In genomic region chr5:150979341-150980136, GRCm38 (mm10) we compare ENCODE assay signal across 15 mouse cellular contexts. TPM values are rescaled to one million over a fixed set of nuclear protein-coding genes. Genes with fewer than 3 reads are reported as not detected.
A peak's percentile ranks its signal among the peaks of the same experiment; 100 is the strongest.
DNase-seq lines count a peak whose midpoint lies in the region; ATAC-seq and TF ChIP-seq lines count a peak whose summit lies in the region.
"Had no signal": no experiment of that assay in that cellular context is flagged by ENCODE, and none has a peak within 500 bp of the region (broad histone marks: within the 10 kb centered on the region; RNA-seq: fewer than 3 reads in every experiment).

No protein-coding gene starts in this region.

- DNase-seq in ovary, postnatal 14 days (ENCODE audit: low spot score) = peak; percentile 2
- no peak for DNase-seq in ovary, postnatal 10 days (ENCODE audit: low spot score)
- peak; percentile 25 to 58 for DNase-seq in gastrocnemius, postnatal 36 days
- no peak for DNase-seq in stomach, postnatal 0 days (ENCODE audit: low spot score)
- DNase-seq in thymus, postnatal 14 days = no peak
- DNase-seq: adrenal gland, adult 8-10 months; kidney, postnatal 4 days; liver, embryonic 13.5 days; thymus, postnatal 36 days had no signal

- H3K4me1 ChIP-seq in limb, embryonic 15.5 days = no peaks in the 10 kb centered on the region
- H3K4me1 ChIP-seq in stomach, postnatal 0 days (replicated peaks; ENCODE audit: control insufficient read depth, insufficient read depth) = no peaks in the 10 kb centered on the region
- H3K4me1 ChIP-seq: liver, embryonic 13.5 days had no signal

- no peak for TF ChIP-seq CTCF in stomach, postnatal 0 days (IDR thresholded peaks at IDR 0.05; ENCODE audit: low read depth)

- WGBS in limb, embryonic 15.5 days = 55% methylated on average over 5 of the region's 5 CpGs
- WGBS in stomach, postnatal 0 days = 46% methylated on average over 5 of the region's 5 CpGs

- no peaks in the 10 kb centered on the region for H3K27me3 ChIP-seq in limb, embryonic 15.5 days
- no peaks in the 10 kb centered on the region for H3K27me3 ChIP-seq in stomach, postnatal 0 days (ENCODE audit: control insufficient read depth, insufficient read depth, low read length)
- H3K27me3 ChIP-seq: liver, embryonic 13.5 days; Patski had no signal

- 0 out of 2 replicates have a peak overlapping the region, but pooled peaks have one; percentile 23 for H3K27ac ChIP-seq in limb, embryonic 15.5 days
- H3K27ac ChIP-seq in stomach, postnatal 0 days (replicated peaks) = no peak overlapping the region
- H3K27ac ChIP-seq: hindbrain, postnatal 0 days; left cerebral cortex, adult 2 months; liver, embryonic 13.5 days had no signal

- intact Hi-C loops in gastrocnemius, postnatal 36 days (cut with DNase I) = no loop called here

- H3K9me3 ChIP-seq in limb, embryonic 15.5 days = no peaks in the 10 kb centered on the region
- no peaks in the 10 kb centered on the region for H3K9me3 ChIP-seq in stomach, postnatal 0 days (ENCODE audit: control insufficient read depth, low read length)
- H3K9me3 ChIP-seq: liver, embryonic 13.5 days had no signal

- H3K4me2 ChIP-seq in limb, embryonic 15.5 days = no peak overlapping the region
- no peak overlapping the region for H3K4me2 ChIP-seq in stomach, postnatal 0 days (replicated peaks; ENCODE audit: low read depth)
- H3K4me2 ChIP-seq: liver, embryonic 13.5 days; midbrain, embryonic 11.5 days had no signal

- no peaks in the 10 kb centered on the region for H3K36me3 ChIP-seq in limb, embryonic 15.5 days
- H3K36me3 ChIP-seq in stomach, postnatal 0 days (ENCODE audit: control insufficient read depth, insufficient read depth, low read length) = no peaks in the 10 kb centered on the region
- H3K36me3 ChIP-seq: liver, embryonic 13.5 days had no signal

- ATAC-seq in limb, embryonic 15.5 days (ENCODE audit: insufficient number of reproducible peaks, low FRiP score, low TSS enrichment, low read depth) = peak; percentile 74; the same call in 1 of the 2 replicates
- ATAC-seq in stomach, postnatal 0 days (ENCODE audit: low FRiP score, low TSS enrichment) = peak; percentile 47; the same call in 1 of the 2 replicates
- ATAC-seq in granulocyte monocyte progenitor cell, adult 5-6 weeks (replicated peaks; ENCODE audit: poor library complexity, severe bottlenecking) = no peak
- ATAC-seq: hindbrain, postnatal 0 days; Patski had no signal

- H3K9ac ChIP-seq in limb, embryonic 15.5 days = no peak overlapping the region
- no peak overlapping the region for H3K9ac ChIP-seq in stomach, postnatal 0 days (ENCODE audit: low read length)
- H3K9ac ChIP-seq: liver, embryonic 13.5 days had no signal

- no peak overlapping the region for H3K4me3 ChIP-seq in limb, embryonic 15.5 days
- H3K4me3 ChIP-seq in stomach, postnatal 0 days (ENCODE audit: low read depth, low read length) = no peak overlapping the region
- H3K4me3 ChIP-seq: left cerebral cortex, adult 2 months; liver, embryonic 13.5 days had no signal

- no peak for TF ChIP-seq EP300 in stomach, postnatal 0 days (optimal IDR thresholded peaks at IDR 0.05)

RNA-seq across cellular contexts. Expression of gene Kl, which starts 27.1 kb away (rescaled TPM):
- total RNA-seq in gastrocnemius, postnatal 36 days (2021) = under 1 TPM; 0.32 to 0.51 TPM
- 0.29 and 0.42 TPM in 2 replicates for polyA plus RNA-seq in limb, embryonic 15.5 days (2015; fragmentation: Nextera tagmentation; extraction: Ambion mirVana)
- polyA plus RNA-seq in stomach, postnatal 0 days (2015; fragmentation: Nextera tagmentation; extraction: Ambion mirVana) = 0.27 and 0.30 TPM in 2 replicates
- not detected in 2 replicates for total RNA-seq in granulocyte monocyte progenitor cell, adult 5-6 weeks (2014; fragmentation: Nextera tagmentation)
- not detected in 2 replicates for total RNA-seq in granulocyte monocyte progenitor cell, adult 5-6 weeks (2017)

Comparison
In these comparisons a context has a peak if more than half of its experiments do, and no peak if none do; other contexts are left out.
1. DNase-seq: peak in ovary, postnatal 14 days (single experiment) and gastrocnemius, postnatal 36 days (2 of 2); none in ovary, postnatal 10 days (single experiment), stomach, postnatal 0 days (single experiment) and thymus, postnatal 14 days (single experiment).